Mouse (Mus musculus) limb, embryonic 15.5 days (tissue): Measurements from ENCODE around the gene Midn. TPM values are rescaled to one million over a fixed set of nuclear protein-coding genes. Genes with fewer than 3 reads are reported as not detected.
"Not testable (repeated sequence)": the region's sequence is repeated elsewhere in the genome, so short reads cannot be mapped to it uniquely, and the experiment has no call there.

Experiments
- ATAC-seq: fragments of 200-750 bp; cut with Nextera tagmentation; 2 replicates; pipeline ENCODE4 v1.8.0; 2017; ENCODE audit warnings: low read depth, moderate TSS enrichment; ENCODE audit not compliant: insufficient number of reproducible peaks, low FRiP score, low TSS enrichment
- H3K27ac ChIP-seq: fragments of 300-500 bp; sonication (generic); 2 replicates; pipeline ENCODE4 v1.5.1; 2015; ENCODE audit warnings: moderate library complexity, mild to moderate bottlenecking, inconsistent platforms
- H3K27me3 ChIP-seq: fragments of 300-500 bp; sonication (generic); 2 replicates; pipeline ENCODE4 v1.6.1; 2015; ENCODE audit warnings: inconsistent platforms
- H3K36me3 ChIP-seq: fragments of 300-500 bp; sonication (generic); 2 replicates; pipeline ENCODE4 v1.6.1; 2015; ENCODE audit warnings: inconsistent platforms
- H3K4me1 ChIP-seq: fragments of 300-500 bp; sonication (generic); 2 replicates; pipeline ENCODE4 v1.6.1; 2015; ENCODE audit warnings: inconsistent platforms
- H3K4me2 ChIP-seq: fragments of 300-500 bp; sonication (generic); 2 replicates; pipeline ENCODE4 v1.6.1; 2015; ENCODE audit warnings: mild to moderate bottlenecking, inconsistent platforms
- H3K4me3 ChIP-seq: fragments of 300-500 bp; sonication (generic); 2 replicates; pipeline ENCODE4 v1.5.1; 2015; ENCODE audit warnings: mild to moderate bottlenecking, inconsistent platforms
- H3K9ac ChIP-seq: fragments of 300-500 bp; sonication (generic); 2 replicates; pipeline ENCODE4 v1.6.1; 2015; ENCODE audit warnings: inconsistent platforms
- H3K9me3 ChIP-seq: fragments of 300-500 bp; sonication (generic); 2 replicates; pipeline ENCODE4 v1.6.1; 2016; ENCODE audit warnings: inconsistent platforms
- WGBS: fragments of 180-500 bp; shearing (Covaris S2); methylation state at CpG from one replicate; pipeline ENCODE4 v1.1.7; 2015; 5-methylcytosine and 5-hydroxymethylcytosine counted together
- polyA plus RNA-seq: library from polyadenylated mRNA; unstranded; fragments of >200 nt; fragmentation: Nextera tagmentation; extraction: Ambion mirVana; gene quantifications from 2 replicates; pipeline ENCODE4 v1.2.1, GENCODE M21; 2015

The Midn gene
- polyA plus RNA-seq, 1 experiment from 2014 or later = 13.4 TPM

- Histone ChIP-seq H3K9me3 (no peaks in the 10 kb centered on the region), H3K27me3 (no peaks in the 10 kb centered on the region), H3K4me3 (no peak overlapping the region), H3K4me2 (no peak overlapping the region), H3K4me1 (peaks cover 91% of the 10 kb centered on the region), H3K27ac (peak overlapping the region; percentile 92), H3K9ac (no peak overlapping the region), H3K36me3 (peaks cover 3% of the 10 kb centered on the region)
- no peak for ATAC-seq
- WGBS = 78% methylated on average over 3 of the region's 3 CpGs
Observed at GRCm38 (mm10) chr10:80162243-80162608, 14.2 kb downstream of the Midn start.

DNA sequence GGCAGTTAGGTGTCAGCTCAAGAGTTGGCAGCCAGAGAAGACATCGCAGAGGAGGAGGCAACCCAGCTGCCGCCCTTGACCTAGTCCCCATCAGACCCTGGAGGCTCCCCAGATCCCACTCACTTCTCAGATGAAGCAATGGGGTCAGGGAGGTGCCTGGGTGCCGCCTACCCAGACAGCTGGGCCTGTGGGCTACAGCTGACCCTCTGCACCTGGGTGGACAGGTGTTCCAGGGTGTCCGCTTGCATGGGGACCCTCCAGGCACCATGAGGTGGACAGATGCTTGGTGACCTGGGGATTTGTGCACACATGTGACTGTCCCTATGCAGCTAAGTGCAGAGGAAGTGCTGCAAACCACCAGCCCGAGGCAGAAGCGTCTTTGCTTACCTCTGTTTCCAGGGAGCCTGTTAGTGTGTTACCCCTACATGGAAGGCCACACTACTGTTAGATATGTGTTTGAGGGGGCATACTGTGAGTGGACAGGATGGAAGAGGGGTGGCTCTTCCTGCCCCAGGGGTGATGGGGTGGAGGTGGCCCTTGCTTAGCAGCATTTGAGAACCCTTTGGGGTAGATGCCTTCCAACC, 14.7 kb downstream of the Midn start:
- H3K36me3 ChIP-seq = no peaks in the 10 kb centered on the region
- H3K4me1 ChIP-seq = peaks cover 86% of the 10 kb centered on the region
- ATAC-seq = no peak
- no peak overlapping the region for H3K4me3 ChIP-seq
- H3K27me3 ChIP-seq = no peaks in the 10 kb centered on the region
- 63% methylated on average over 6 of the region's 6 CpGs for WGBS
- H3K9me3 ChIP-seq = no peaks in the 10 kb centered on the region
- peak overlapping the region; percentile 92 for H3K27ac ChIP-seq
- no peak overlapping the region for H3K9ac ChIP-seq
- no peak overlapping the region for H3K4me2 ChIP-seq

- H3K4me2 ChIP-seq = no peak overlapping the region
- ATAC-seq = no peak
- WGBS = 57% methylated on average over 8 of the region's 8 CpGs
- no peaks in the 10 kb centered on the region for H3K36me3 ChIP-seq
- no peak overlapping the region for H3K4me3 ChIP-seq
- no peaks in the 10 kb centered on the region for H3K27me3 ChIP-seq
- no peak overlapping the region for H3K9ac ChIP-seq
- peaks cover 82% of the 10 kb centered on the region for H3K4me1 ChIP-seq
- peak overlapping the region; percentile 92 for H3K27ac ChIP-seq
- H3K9me3 ChIP-seq = no peaks in the 10 kb centered on the region
Observed at GRCm38 (mm10) chr10:80163721-80164120, 15.6 kb downstream of the Midn start.

DNA sequence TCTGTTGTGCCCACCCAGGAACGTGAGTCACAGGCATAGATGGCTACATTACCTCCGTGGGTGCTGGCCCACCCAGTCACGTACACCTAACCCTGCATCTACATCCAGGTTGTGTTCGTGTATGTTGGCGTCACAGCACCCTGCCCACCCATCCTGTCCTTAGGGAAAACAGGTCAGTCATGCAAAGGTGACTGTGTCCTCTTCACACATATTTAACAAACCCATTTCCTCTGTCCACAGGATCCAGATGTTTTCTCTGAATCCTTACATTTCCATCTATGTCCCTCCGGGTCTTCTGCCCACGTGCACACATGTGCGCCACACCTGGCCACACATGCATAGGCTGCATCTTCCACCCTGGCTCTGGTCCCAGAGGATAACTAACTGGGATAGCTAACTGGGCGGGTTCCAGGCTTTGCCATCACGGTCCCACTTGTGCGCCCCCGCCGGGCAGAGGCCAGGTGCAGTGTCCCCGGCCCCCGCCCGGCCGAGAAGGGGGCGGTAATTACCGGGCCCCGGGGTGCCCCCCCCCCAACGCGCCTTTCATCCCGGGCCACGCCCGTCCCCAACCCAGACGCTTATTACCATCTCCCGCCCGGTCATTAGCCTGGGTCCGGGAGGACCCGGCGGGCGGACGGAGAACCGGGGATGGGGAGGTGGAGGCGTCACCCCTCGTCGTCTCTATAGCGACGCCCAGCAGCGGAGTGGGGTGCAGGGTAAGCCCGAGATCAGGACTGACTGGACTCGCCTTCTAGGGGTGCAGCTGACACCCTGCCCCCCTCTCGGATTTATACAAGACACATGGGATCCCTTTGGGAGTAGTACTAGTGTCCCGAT, 16.3 kb downstream of the Midn start:
- 6% methylated on average over 44 of the region's 44 CpGs for WGBS
- Histone ChIP-seq H3K4me1 (peaks cover 82% of the 10 kb centered on the region), H3K27ac (peak overlapping the region; percentile 92), H3K9ac (peak overlapping the region; percentile 27), H3K4me2 (peak overlapping the region; percentile 94), H3K9me3 (no peaks in the 10 kb centered on the region), H3K27me3 (no peaks in the 10 kb centered on the region), H3K36me3 (no peaks in the 10 kb centered on the region), H3K4me3 (peak overlapping the region; percentile 41)
- no peak for ATAC-seq

DNA sequence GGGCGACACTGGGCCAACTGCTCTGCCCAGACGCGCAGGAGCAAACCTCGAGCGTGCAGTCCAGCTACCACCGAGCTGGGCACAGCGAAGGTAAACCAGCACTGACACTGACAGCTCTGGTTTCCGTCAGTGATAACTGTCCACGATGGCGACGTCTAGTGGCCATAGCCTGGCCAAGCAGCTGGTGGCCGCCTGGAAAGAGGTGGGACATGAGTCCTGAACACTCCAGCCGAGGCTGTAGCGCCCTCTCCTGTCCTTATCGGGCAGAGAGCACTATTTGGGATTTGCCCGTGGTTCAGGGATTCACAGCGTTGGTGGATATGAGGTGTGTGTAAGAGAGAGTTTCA, 16.9 kb downstream of the Midn start:
- WGBS = under 1% methylated on average over 17 of the region's 17 CpGs

GRCm38 (mm10) chr10:80165392-80166128, 17.5 kb downstream of the Midn start, which contains the start of gene Cirbp:
Cirbp (plus strand) TSS chr10:80165985.
- Histone ChIP-seq H3K9ac (peak within 1 kb of the TSS; percentile 27), H3K27me3 (no peaks in the 10 kb centered on the region), H3K4me3 (peak within 1 kb of the TSS; percentile 41), H3K4me2 (peak within 1 kb of the TSS; percentile 94), H3K4me1 (peaks cover 80% of the 10 kb centered on the region), H3K9me3 (no peaks in the 10 kb centered on the region), H3K27ac (peak within 1 kb of the TSS; percentile 92), H3K36me3 (peaks cover 10% of the 10 kb centered on the region)
- WGBS = 9% methylated on average over 19 of the region's 20 CpGs
- no peak for ATAC-seq

More for the DNA sequence above, 16.9 kb downstream of the Midn start:
- peak overlapping the region; percentile 27 for H3K9ac ChIP-seq
- peak; percentile 11; the same call in 1 of the 2 replicates for ATAC-seq
- H3K36me3 ChIP-seq = peaks cover 4% of the 10 kb centered on the region
- H3K27me3 ChIP-seq = no peaks in the 10 kb centered on the region
- H3K4me2 ChIP-seq = peak overlapping the region; percentile 94
- H3K27ac ChIP-seq = peak overlapping the region; percentile 92
- H3K9me3 ChIP-seq = no peaks in the 10 kb centered on the region
- H3K4me1 ChIP-seq = peaks cover 82% of the 10 kb centered on the region
- H3K4me3 ChIP-seq = peak overlapping the region; percentile 41

DNA sequence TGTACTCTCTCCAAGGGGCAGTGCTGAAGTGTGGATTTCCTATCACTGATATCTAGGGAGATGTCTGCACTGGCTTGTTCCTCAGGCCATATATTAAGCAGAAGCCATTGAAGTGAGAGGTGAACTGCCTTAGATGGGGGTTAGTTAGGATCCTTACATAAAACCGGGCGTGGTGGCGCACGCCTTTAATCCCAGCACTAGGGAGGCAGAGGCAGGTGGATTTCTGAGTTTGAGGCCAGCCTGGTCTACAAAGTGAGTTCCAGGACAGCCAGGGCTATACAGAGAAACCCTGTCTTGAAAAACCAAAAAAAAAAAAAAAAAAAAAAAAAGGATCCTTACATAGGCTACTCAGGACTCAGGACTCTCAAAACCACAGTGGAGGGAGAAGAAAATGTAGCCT, 18.1 kb downstream of the Midn start:
- H3K4me2 ChIP-seq, ATAC-seq, H3K9ac ChIP-seq, H3K9me3 ChIP-seq, H3K27me3 ChIP-seq: not testable (repeated sequence)
- H3K27ac ChIP-seq = peak overlapping the region; percentile 54; the same call in 1 of the 2 replicates
- 80% methylated on average over 4 of the region's 4 CpGs for WGBS
- peaks cover 74% of the 10 kb centered on the region for H3K4me1 ChIP-seq
- H3K36me3 ChIP-seq = peaks cover 15% of the 10 kb centered on the region
- 0 out of 2 replicates have a peak overlapping the region, but pooled peaks have one; percentile 0 for H3K4me3 ChIP-seq

DNA sequence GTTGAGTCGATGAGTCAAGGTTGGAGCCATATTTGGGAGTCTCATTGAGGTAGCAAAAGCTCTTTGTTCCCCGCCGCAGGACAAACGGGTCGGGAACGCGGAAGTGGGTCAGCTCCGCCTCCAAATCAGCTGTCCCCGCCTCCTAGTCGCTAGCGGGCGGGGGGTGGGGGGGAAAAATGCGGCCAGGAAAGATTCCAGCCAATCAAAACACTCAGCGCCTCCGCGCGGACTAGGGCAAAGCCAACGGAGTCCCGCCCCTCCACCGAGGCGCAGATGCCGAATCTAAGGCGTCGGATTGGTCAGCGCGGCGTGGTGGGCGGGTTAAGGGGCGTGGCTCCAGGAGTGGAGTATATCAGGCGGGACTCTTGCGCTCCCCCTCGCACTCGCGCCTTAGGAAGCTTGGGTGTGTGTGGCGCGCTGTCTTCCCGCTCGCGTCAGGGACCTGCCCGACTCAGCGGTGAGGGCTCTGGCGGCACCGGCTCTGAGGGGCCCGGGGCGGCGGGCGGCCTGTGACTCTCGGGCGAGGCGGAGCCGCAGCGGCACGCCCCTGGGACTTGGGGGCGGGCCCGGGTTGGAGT, 19.5 kb downstream of the Midn start:
- peak overlapping the region; percentile 56 for H3K4me2 ChIP-seq
- no peaks in the 10 kb centered on the region for H3K9me3 ChIP-seq
- under 1% methylated on average over 54 of the region's 55 CpGs for WGBS
- H3K9ac ChIP-seq = peak overlapping the region; percentile 96
- H3K36me3 ChIP-seq = peaks cover 28% of the 10 kb centered on the region
- peak overlapping the region; percentile 100 for H3K27ac ChIP-seq
- peaks cover 72% of the 10 kb centered on the region for H3K4me1 ChIP-seq
- peak; percentile 92 for ATAC-seq
- H3K27me3 ChIP-seq = no peaks in the 10 kb centered on the region
- peak overlapping the region; percentile 87 for H3K4me3 ChIP-seq

- Histone ChIP-seq H3K9me3 (no peaks in the 10 kb centered on the region), H3K4me2 (peak overlapping the region; percentile 56), H3K4me3 (peak overlapping the region; percentile 87), H3K27me3 (no peaks in the 10 kb centered on the region), H3K36me3 (peaks cover 28% of the 10 kb centered on the region), H3K27ac (peak overlapping the region; percentile 100), H3K4me1 (peaks cover 67% of the 10 kb centered on the region), H3K9ac (peak overlapping the region; percentile 96)
- under 1% methylated on average over 48 of the region's 48 CpGs for whole genome bisulfite sequencing
- peak; percentile 42 for ATAC-seq
Observed at GRCm38 (mm10) chr10:80168038-80168661, 20.1 kb downstream of the Midn start.

DNA sequence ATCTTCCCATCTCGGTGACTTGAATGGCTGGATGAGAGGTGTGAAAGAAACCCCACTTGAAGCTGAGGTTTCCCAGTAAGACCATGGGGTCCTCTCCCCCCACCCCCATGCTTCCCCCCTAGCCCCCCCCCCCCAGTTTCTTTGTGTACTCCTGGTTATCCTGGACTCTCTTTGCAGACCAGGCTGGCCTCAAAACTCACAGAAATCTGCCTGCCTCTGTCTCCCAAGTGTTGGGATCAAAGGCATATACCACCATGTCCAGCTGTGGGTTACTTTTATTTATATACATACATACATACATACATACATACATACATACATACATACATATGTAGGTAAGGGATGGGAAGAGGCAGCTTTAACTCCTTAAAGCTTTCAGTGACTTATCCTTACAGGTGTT, 21.0 kb downstream of the Midn start:
- peaks cover 64% of the 10 kb centered on the region for H3K4me1 ChIP-seq

DNA sequence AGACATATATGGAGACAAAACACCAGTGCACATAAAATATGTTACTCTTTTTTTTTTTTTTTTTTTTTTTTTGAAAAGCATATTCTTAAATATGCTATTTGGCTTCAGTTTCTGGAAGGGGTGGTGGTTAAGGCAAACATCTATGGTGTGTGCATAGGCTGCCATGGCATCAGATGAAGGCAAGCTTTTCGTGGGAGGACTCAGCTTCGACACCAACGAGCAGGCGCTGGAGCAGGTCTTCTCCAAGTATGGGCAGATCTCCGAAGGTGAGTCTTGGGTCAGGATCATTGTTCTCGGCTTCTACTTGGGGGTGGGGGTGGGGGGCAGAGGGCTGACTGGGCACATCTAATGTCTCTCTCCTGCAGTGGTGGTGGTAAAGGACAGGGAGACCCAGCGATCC, 21.6 kb downstream of the Midn start:
- peaks cover 28% of the 10 kb centered on the region for H3K36me3 ChIP-seq
- no peak for ATAC-seq
- peaks cover 58% of the 10 kb centered on the region for H3K4me1 ChIP-seq
- H3K27me3 ChIP-seq = no peaks in the 10 kb centered on the region
- H3K9me3 ChIP-seq = no peaks in the 10 kb centered on the region
- no peak overlapping the region for H3K4me3 ChIP-seq
- H3K9ac ChIP-seq = no peak overlapping the region
- no peak overlapping the region for H3K27ac ChIP-seq
- H3K4me2 ChIP-seq = no peak overlapping the region
- WGBS = 91% methylated on average over 7 of the region's 7 CpGs

More for the DNA sequence above, 21.0 kb downstream of the Midn start:
- Histone ChIP-seq H3K36me3 (peaks cover 28% of the 10 kb centered on the region), H3K27me3 (no peaks in the 10 kb centered on the region), H3K4me3 (peak overlapping the region; percentile 87), H3K9ac (peak overlapping the region; percentile 96; the same call in 1 of the 2 replicates), H3K27ac (peak overlapping the region; percentile 100), H3K9me3 (no peaks in the 10 kb centered on the region), H3K4me2 (peak overlapping the region; percentile 56)
- no peak for ATAC-seq
- 55% methylated on average over 1 of the region's 1 CpGs for WGBS
